Mouse (Mus musculus) B cell, adult 62 days (primary cell): Measurements from ENCODE around the gene Gpr37. TPM values are rescaled to one million over a fixed set of nuclear protein-coding genes. Genes with fewer than 3 reads are reported as not detected.

Experiments used
- total RNA-seq: library from RNA; stranded (reverse); gene quantifications from 4 replicates; pipeline ENCODE4 v1.2.4, GENCODE M21; 2023

Gene Gpr37
- not detected in 4 replicates for total RNA-seq

GRCm38 (mm10) chr6:25690629-25691028, at the start of gene Gpr37:
Gpr37 (minus strand) TSS chr6:25690729.

Other genes starting within 250 kb of the Gpr37 start
- 17.6 to 25.1 TPM (median 21.5 TPM) in 4 replicates for gene Pot1a, start 118.5 kb upstream of the Gpr37 start, total RNA-seq